Mouse (Mus musculus): ENCODE data around the gene Gm10424.
"Not testable (repeated sequence)": the region's sequence is repeated elsewhere in the genome, so short reads cannot be mapped to it uniquely, and the experiment has no call there.

Gene Gm10424

DNA sequence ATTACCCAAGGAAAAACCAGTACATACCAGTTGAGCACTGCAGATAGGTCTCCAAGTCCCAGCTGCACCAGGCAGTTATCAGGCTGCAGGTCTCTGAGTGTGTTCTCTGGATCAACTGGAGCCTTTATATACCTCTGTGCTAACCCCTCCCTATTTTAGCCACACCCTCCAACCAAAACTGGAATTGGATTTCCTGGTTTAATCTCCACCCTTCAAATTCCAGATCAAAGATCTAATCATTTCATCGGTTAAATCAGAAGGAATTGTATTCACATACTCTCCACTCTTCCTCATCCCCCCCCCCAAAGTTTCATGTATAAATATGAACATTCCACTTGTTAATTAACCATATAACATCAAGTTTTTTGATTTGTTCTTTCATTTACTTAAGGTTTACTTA is at the start of gene Gm10424:
Gene Gm10424 (minus strand): TSS at position 101 of the 400 bp plus-strand sequence.
- DNase-seq: not testable (repeated sequence)

DNA sequence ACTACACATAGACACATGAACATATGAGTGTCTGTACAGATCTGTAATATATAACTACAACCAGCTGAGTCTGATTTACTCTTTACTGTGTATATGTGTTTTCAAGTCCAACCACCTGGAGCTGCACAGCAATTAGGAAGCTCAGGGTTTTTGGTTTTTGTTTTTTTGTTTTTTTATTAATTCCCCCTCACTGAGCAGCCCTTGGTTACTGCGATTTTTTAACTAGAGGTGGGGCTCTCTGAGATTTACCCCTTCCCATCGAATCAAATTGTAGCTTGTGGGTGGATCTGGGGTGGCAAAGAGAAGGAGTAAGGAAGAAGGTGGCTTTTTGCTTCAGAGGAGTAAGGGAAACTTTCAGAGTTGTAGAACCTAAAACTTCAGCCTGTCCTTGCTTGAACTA is 33.0 kb upstream of the Gm10424 start, which contains the start of gene Gm3259:
Gene Gm3259 (plus strand): TSS at position 301 of the 400 bp plus-strand sequence.
- DNase-seq: not testable (repeated sequence)
